Mouse (Mus musculus) heart, adult 10 weeks (tissue): ENCODE data around the gene Ezh2. TPM values are rescaled to one million over a fixed set of nuclear protein-coding genes. Genes with fewer than 3 reads are reported as not detected.

ENCODE experiments used
- polyA plus RNA-seq: library from polyadenylated mRNA; stranded (reverse); fragments of 350-450 nt; fragmentation: Illumina TruSeq; extraction: RNeasy Lipid Tissue Mini Kit (QIAGEN cat#74804); gene quantifications from one replicate; pipeline ENCODE4 v1.2.3, GENCODE M21; 2014; ENCODE audit warnings: low read depth, low replicate concordance

Ezh2 gene
- 6.7 TPM for polyA plus RNA-seq

GRCm38 (mm10) chr6:47594926-47595623 lies at the start of gene Ezh2:
Gene Ezh2 (minus strand): TSS chr6:47595341.

Other genes starting within 250 kb of the Ezh2 start
- gene Cul1, start 141.9 kb downstream of the Ezh2 start, polyA plus RNA-seq: 77.2 TPM
- gene Pdia4, start 218.1 kb upstream of the Ezh2 start, polyA plus RNA-seq: 27.9 TPM
- gene Zfp786, start 235.5 kb upstream of the Ezh2 start, polyA plus RNA-seq: 0.73 TPM
- 5.3 TPM for gene Zfp398, start 240.3 kb upstream of the Ezh2 start, polyA plus RNA-seq